Mouse (Mus musculus): Measurements from ENCODE around the gene Acbd4. TPM values are rescaled to one million over a fixed set of nuclear protein-coding genes. Genes with fewer than 3 reads are reported as not detected.

Gene Acbd4
- polyA plus RNA-seq, 1 experiment from 2014 or later, result 13.3 TPM

Other genes starting within 250 kb of the Acbd4 start
- 100 and 103 TPM in 2 replicates for gene Eftud2, start 220.7 kb upstream of the Acbd4 start, polyA plus RNA-seq (2014; fragmentation: Nextera tagmentation; extraction: Ambion mirVana)
- gene Ccdc103, start 220.5 kb upstream of the Acbd4 start, polyA plus RNA-seq (2014; fragmentation: Nextera tagmentation; extraction: Ambion mirVana), result 0.70 and 0.71 TPM in 2 replicates
- gene Fam187a, start 216.5 kb upstream of the Acbd4 start, polyA plus RNA-seq (2014; fragmentation: Nextera tagmentation; extraction: Ambion mirVana), result not detected in 2 replicates
- gene Gfap, start 200.8 kb upstream of the Acbd4 start, polyA plus RNA-seq (2014; fragmentation: Nextera tagmentation; extraction: Ambion mirVana), result 0.15 TPM in 1 of 2 replicates, not detected in the other
- 4.2 and 4.7 TPM in 2 replicates for gene Kif18b, start 176.6 kb upstream of the Acbd4 start, polyA plus RNA-seq (2014; fragmentation: Nextera tagmentation; extraction: Ambion mirVana)
- 0.71 and 1.5 TPM in 2 replicates for gene C1ql1, start 155.0 kb upstream of the Acbd4 start, polyA plus RNA-seq (2014; fragmentation: Nextera tagmentation; extraction: Ambion mirVana)
- 47.8 and 51.7 TPM in 2 replicates for gene Nmt1, start 73.5 kb upstream of the Acbd4 start, polyA plus RNA-seq (2014; fragmentation: Nextera tagmentation; extraction: Ambion mirVana)
- 93.8 and 99.4 TPM in 2 replicates for gene Dcakd, start 73.3 kb upstream of the Acbd4 start, polyA plus RNA-seq (2014; fragmentation: Nextera tagmentation; extraction: Ambion mirVana)
- gene Plcd3, start within 50 bp of the Acbd4 start, polyA plus RNA-seq (2014; fragmentation: Nextera tagmentation; extraction: Ambion mirVana), result 6.9 and 7.4 TPM in 2 replicates
- 3.4 and 3.7 TPM in 2 replicates for gene Hexim1, start 14.5 kb downstream of the Acbd4 start, polyA plus RNA-seq (2014; fragmentation: Nextera tagmentation; extraction: Ambion mirVana)
- gene Hexim2, start 30.7 kb downstream of the Acbd4 start, polyA plus RNA-seq (2014; fragmentation: Nextera tagmentation; extraction: Ambion mirVana), result 4.1 and 4.6 TPM in 2 replicates
- 2.3 and 2.9 TPM in 2 replicates for gene Fmnl1, start 69.4 kb downstream of the Acbd4 start, polyA plus RNA-seq (2014; fragmentation: Nextera tagmentation; extraction: Ambion mirVana)
- 0.18 and 0.30 TPM in 2 replicates for gene 1700023F06Rik, start 106.9 kb downstream of the Acbd4 start, polyA plus RNA-seq (2014; fragmentation: Nextera tagmentation; extraction: Ambion mirVana)
- not detected in 2 replicates for gene Spata32, start 116.8 kb downstream of the Acbd4 start, polyA plus RNA-seq (2014; fragmentation: Nextera tagmentation; extraction: Ambion mirVana)
- 1.3 and 1.5 TPM in 2 replicates for gene Map3k14, start 165.8 kb downstream of the Acbd4 start, polyA plus RNA-seq (2014; fragmentation: Nextera tagmentation; extraction: Ambion mirVana)

All from heart, embryonic 14.5 days (tissue).